Mouse (Mus musculus) limb, embryonic 13.5 days (tissue): ENCODE results near the gene Ttll8. TPM values are rescaled to one million over a fixed set of nuclear protein-coding genes. Genes with fewer than 3 reads are reported as not detected.
A peak's percentile ranks its signal among the peaks of the same experiment; 100 is the strongest.

Source experiments
- ATAC-seq: fragments of 200-750 bp; cut with Nextera tagmentation; 2 replicates; pipeline ENCODE4 v1.8.0; 2017; ENCODE audit warnings: low read depth, moderate number of reproducible peaks, moderate TSS enrichment; ENCODE audit not compliant: low FRiP score
- H3K27ac ChIP-seq: fragments of 300-500 bp; sonication (generic); 2 replicates; pipeline ENCODE4 v1.5.1; 2015; ENCODE audit warnings: inconsistent platforms, mild to moderate bottlenecking, moderate library complexity
- H3K27me3 ChIP-seq: fragments of 300-500 bp; sonication (generic); 2 replicates; pipeline ENCODE4 v1.6.1; 2015; ENCODE audit warnings: mild to moderate bottlenecking, inconsistent platforms
- H3K36me3 ChIP-seq: fragments of 300-500 bp; sonication (generic); 2 replicates; pipeline ENCODE4 v1.6.1; 2015; ENCODE audit warnings: inconsistent platforms, mild to moderate bottlenecking, moderate library complexity
- H3K4me1 ChIP-seq: fragments of 300-500 bp; sonication (generic); 2 replicates; pipeline ENCODE4 v1.6.1; 2015; ENCODE audit warnings: inconsistent platforms
- H3K4me2 ChIP-seq: fragments of 300-500 bp; sonication (generic); replicated peaks from 2 replicates; pipeline ENCODE4 v1.6.1; 2015; ENCODE audit warnings: inconsistent platforms, mild to moderate bottlenecking, moderate library complexity
- H3K4me3 ChIP-seq: fragments of 300-500 bp; sonication (generic); 2 replicates; pipeline ENCODE4 v1.5.1; 2015; ENCODE audit warnings: moderate library complexity, mild to moderate bottlenecking, inconsistent platforms
- H3K9ac ChIP-seq: fragments of 300-500 bp; sonication (generic); 2 replicates; pipeline ENCODE4 v1.6.1; 2015; ENCODE audit warnings: mild to moderate bottlenecking, inconsistent platforms
- H3K9me3 ChIP-seq: fragments of 300-500 bp; sonication (generic); 2 replicates; pipeline ENCODE4 v1.6.1; 2016; ENCODE audit warnings: inconsistent platforms
- WGBS: fragments of 180-500 bp; shearing (Covaris S2); methylation state at CpG from one replicate; pipeline ENCODE4 v1.1.7; 2015; 5-methylcytosine and 5-hydroxymethylcytosine counted together
- polyA plus RNA-seq: library from polyadenylated mRNA; unstranded; fragments of >200 nt; fragmentation: Nextera tagmentation; extraction: Ambion mirVana; gene quantifications from 2 replicates; pipeline ENCODE4 v1.2.1, GENCODE M21; 2015

Gene Ttll8
- polyA plus RNA-seq, 1 experiment from 2014 or later: not detected

- Histone ChIP-seq H3K27ac (no peak overlapping the region), H3K36me3 (no peaks in the 10 kb centered on the region), H3K4me2 (no peak overlapping the region), H3K9ac (no peak overlapping the region), H3K4me1 (0 out of 2 replicates have a peak, but pooled peaks cover 6% of the 10 kb centered on the region), H3K9me3 (no peaks in the 10 kb centered on the region), H3K4me3 (no peak overlapping the region), H3K27me3 (peaks cover 14% of the 10 kb centered on the region)
- ATAC-seq: no peak
- 84% methylated on average over 1 of the region's 1 CpGs for WGBS
Observed at GRCm38 (mm10) chr15:88892252-88892651, 62.0 kb downstream of the Ttll8 start.

- H3K27ac ChIP-seq: no peak overlapping the region
- H3K4me1 ChIP-seq: 0 out of 2 replicates have a peak, but pooled peaks cover 6% of the 10 kb centered on the region
- 71% methylated on average over 8 of the region's 8 CpGs for WGBS
- no peaks in the 10 kb centered on the region for H3K36me3 ChIP-seq
- 0 out of 2 replicates have a peak, but pooled peaks have one; percentile 4 for ATAC-seq
- H3K4me3 ChIP-seq: no peak overlapping the region; the same call in 1 of the 2 replicates
- peaks cover 14% of the 10 kb centered on the region for H3K27me3 ChIP-seq
- no peaks in the 10 kb centered on the region for H3K9me3 ChIP-seq
- no peak overlapping the region for H3K9ac ChIP-seq
- peak overlapping the region; percentile 90 for H3K4me2 ChIP-seq
Observed at GRCm38 (mm10) chr15:88891676-88892040, 62.6 kb downstream of the Ttll8 start.

DNA sequence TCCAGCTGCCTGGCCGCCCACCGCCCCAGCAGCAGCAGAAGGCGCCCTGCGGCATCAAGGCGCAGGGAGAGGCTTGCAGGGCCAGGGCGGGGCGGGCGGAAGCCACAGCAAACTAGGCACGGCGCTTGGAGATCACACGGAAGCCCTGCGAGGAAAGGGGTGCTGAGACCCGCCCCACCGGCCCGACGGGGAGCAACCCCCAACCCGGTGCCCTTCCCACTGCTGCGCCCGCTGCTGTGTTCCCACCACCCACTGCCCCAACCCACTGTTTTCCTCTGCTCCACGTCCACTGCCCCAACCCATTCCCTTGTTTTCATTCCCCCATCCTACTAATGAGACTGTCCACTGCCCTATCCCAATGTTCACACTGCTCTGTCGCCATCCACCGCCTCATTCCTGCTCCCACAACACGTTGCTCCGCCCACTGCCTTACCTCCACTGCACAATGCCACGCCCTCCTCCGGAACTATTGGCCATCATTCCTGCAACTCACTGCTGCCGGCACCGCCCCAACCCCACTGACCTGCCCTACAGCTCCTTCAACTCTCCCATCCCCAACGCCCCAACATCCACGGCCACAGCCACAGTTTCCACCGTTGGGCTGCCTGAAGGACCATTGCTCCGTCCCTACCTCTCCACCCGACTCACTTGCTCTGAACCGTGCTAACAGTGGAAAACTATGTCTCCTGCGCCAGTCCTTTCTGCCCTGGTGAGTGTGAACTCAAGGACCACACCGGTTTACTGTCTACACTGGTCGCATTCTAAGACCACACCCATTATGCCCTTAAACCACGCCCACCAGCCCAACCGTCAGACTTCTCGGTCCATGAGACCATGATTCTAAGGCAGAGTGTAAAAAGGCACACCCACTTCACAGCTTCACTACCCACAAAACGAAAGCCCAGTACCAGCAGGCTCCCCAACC, 63.2 kb downstream of the Ttll8 start:
- H3K4me1 ChIP-seq: 0 out of 2 replicates have a peak, but pooled peaks cover 6% of the 10 kb centered on the region
- no peaks in the 10 kb centered on the region for H3K9me3 ChIP-seq
- peak overlapping the region; percentile 54 for H3K4me3 ChIP-seq
- H3K27ac ChIP-seq: no peak overlapping the region
- peaks cover 14% of the 10 kb centered on the region for H3K27me3 ChIP-seq
- peak overlapping the region; percentile 65 for H3K9ac ChIP-seq
- no peaks in the 10 kb centered on the region for H3K36me3 ChIP-seq
- peak; percentile 91 for ATAC-seq
- peak overlapping the region; percentile 90 for H3K4me2 ChIP-seq
- 1% methylated on average over 36 of the region's 41 CpGs for WGBS

DNA sequence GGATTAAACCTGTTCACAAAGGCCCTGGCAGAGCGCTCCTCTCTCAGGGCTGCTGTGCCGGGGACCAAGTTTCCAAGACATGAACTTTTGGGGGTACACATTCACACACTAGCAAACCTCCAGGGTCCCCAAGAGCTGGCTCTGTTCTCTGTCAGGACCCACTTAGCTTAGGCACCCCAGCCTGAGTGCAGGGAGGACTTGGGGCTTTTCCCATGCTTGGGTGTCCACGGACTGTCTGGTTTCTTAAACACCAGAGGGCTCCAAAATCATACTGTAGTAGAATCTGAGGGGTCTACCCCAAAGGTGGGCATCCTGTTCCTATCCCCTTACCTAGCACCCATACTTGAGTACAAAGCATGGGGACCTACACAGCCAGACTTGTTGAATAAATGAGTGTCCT, 64.2 kb downstream of the Ttll8 start:
- WGBS: 73% methylated on average over 3 of the region's 3 CpGs
- no peak overlapping the region for H3K9ac ChIP-seq
- no peak overlapping the region for H3K27ac ChIP-seq
- no peaks in the 10 kb centered on the region for H3K9me3 ChIP-seq
- ATAC-seq: no peak
- H3K27me3 ChIP-seq: peaks cover 14% of the 10 kb centered on the region
- H3K36me3 ChIP-seq: no peaks in the 10 kb centered on the region
- peak overlapping the region; percentile 90 for H3K4me2 ChIP-seq
- H3K4me1 ChIP-seq: 0 out of 2 replicates have a peak, but pooled peaks cover 6% of the 10 kb centered on the region
- H3K4me3 ChIP-seq: peak overlapping the region; percentile 54

DNA sequence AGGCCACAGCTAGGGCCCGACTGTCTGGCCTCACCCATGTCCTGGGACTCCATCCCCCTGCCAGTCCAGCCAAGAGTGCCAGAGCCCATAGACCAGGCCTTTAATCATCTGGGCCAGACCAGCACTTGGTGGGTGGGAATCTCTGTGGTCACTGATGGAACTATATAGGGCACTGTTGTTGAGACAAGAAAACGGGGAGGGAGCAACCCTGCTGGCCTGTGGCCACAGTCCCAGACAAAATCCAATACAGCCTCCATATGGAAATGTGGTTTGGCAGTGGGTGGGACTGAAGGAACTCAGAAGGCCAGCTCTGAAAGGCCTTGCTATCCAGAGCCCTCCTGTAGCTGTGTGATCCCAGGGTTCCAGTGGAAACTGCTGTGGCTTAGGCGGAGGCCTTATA, 65.2 kb downstream of the Ttll8 start:
- Histone ChIP-seq H3K9ac (no peak overlapping the region; the same call in 1 of the 2 replicates), H3K27me3 (peaks cover 14% of the 10 kb centered on the region), H3K36me3 (no peaks in the 10 kb centered on the region), H3K27ac (no peak overlapping the region), H3K4me3 (no peak overlapping the region), H3K9me3 (no peaks in the 10 kb centered on the region), H3K4me1 (0 out of 2 replicates have a peak, but pooled peaks cover 6% of the 10 kb centered on the region), H3K4me2 (no peak overlapping the region)
- 71% methylated on average over 3 of the region's 3 CpGs for WGBS
- ATAC-seq: no peak

- ATAC-seq: no peak
- Histone ChIP-seq H3K4me1 (peaks cover 3% of the 10 kb centered on the region; the same call in 1 of the 2 replicates), H3K27me3 (peaks cover 10% of the 10 kb centered on the region), H3K27ac (no peak overlapping the region), H3K36me3 (no peaks in the 10 kb centered on the region), H3K9ac (no peak overlapping the region), H3K4me3 (no peak overlapping the region), H3K4me2 (no peak overlapping the region), H3K9me3 (no peaks in the 10 kb centered on the region)
- 84% methylated on average over 6 of the region's 6 CpGs for WGBS
Observed at GRCm38 (mm10) chr15:88885376-88885775, 68.8 kb downstream of the Ttll8 start.

DNA sequence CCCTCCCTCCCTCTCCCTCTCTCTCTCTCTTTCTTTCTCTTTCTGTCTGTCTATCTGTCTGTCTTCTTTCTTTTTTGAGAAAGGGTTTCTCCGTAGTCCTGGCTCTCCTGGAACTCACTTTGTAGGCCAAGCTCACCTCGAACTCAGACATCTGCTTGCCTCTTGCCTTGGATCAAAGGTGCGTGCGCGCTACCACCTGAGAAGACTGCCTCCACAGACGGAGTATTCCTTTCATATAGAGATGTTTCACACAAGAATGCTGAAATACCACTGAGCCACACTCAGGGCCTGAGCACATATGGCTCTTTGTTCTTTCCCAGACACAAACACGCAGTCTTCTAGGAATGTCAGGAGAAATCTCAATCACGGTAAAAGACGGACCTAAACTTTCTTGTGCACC, 70.9 kb downstream of the Ttll8 start:
- no peaks in the 10 kb centered on the region for H3K27me3 ChIP-seq
- H3K9me3 ChIP-seq: no peaks in the 10 kb centered on the region
- H3K27ac ChIP-seq: no peak overlapping the region
- H3K36me3 ChIP-seq: no peaks in the 10 kb centered on the region
- peaks cover 3% of the 10 kb centered on the region; the same call in 1 of the 2 replicates for H3K4me1 ChIP-seq
- 82% methylated on average over 9 of the region's 9 CpGs for WGBS
- no peak for ATAC-seq
- no peak overlapping the region for H3K4me3 ChIP-seq
- H3K9ac ChIP-seq: no peak overlapping the region
- no peak overlapping the region for H3K4me2 ChIP-seq

- Histone ChIP-seq H3K4me3 (no peak overlapping the region), H3K9me3 (no peaks in the 10 kb centered on the region), H3K9ac (no peak overlapping the region), H3K27me3 (no peaks in the 10 kb centered on the region), H3K4me2 (no peak overlapping the region), H3K36me3 (no peaks in the 10 kb centered on the region), H3K4me1 (peaks cover 3% of the 10 kb centered on the region; the same call in 1 of the 2 replicates), H3K27ac (no peak overlapping the region)
- WGBS: 62% methylated on average over 4 of the region's 4 CpGs
- ATAC-seq: no peak
Observed at GRCm38 (mm10) chr15:88882851-88883250, 71.4 kb downstream of the Ttll8 start.

DNA sequence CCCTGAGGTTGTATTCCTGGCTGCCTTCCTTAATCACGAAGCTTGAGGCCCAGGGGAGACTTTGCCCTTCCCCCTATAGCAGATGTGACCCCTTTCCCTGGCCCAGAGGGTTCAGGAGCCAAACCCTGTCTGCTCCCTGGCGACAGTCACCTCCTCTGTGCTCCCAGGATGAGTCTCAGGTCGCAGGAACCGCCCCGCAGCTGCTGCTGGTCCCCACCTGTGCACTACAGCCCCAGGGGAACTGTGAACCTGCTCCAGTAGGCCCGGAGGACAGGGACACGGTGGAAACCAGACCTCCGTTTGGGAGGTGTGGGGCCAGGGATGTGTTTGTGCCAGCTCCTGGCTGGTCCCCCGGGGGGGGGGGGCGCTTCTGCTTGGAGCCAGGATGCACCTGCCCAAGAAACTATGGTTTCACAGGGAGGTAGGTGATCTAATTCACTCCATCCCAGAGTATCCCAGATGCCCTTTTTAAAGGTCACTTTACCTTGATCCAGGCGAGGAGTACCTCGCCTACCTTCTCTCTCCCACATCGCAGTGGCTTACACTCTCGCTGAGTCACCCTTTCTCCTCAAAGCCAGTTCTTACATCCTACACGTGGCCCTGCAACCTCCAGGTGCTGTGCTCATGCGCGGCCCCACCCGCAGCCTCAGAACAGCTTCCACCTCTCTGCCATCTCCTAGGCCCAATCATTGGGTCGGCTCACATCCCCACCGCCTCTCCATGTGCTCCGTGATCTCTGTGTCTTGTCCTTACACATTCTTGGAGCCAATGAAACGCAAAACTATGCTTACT, 72.8 kb downstream of the Ttll8 start:
- 52% methylated on average over 22 of the region's 22 CpGs for WGBS
- Histone ChIP-seq H3K9me3 (no peaks in the 10 kb centered on the region), H3K9ac (no peak overlapping the region), H3K36me3 (no peaks in the 10 kb centered on the region), H3K4me1 (peaks cover 4% of the 10 kb centered on the region), H3K4me3 (no peak overlapping the region), H3K27ac (no peak overlapping the region), H3K4me2 (no peak overlapping the region), H3K27me3 (no peaks in the 10 kb centered on the region)
- ATAC-seq: no peak

- Histone ChIP-seq H3K9me3 (no peaks in the 10 kb centered on the region), H3K27me3 (0 out of 2 replicates have a peak, but pooled peaks cover 8% of the 10 kb centered on the region), H3K9ac (no peak overlapping the region), H3K27ac (no peak overlapping the region), H3K4me1 (peaks cover 8% of the 10 kb centered on the region), H3K4me3 (no peak overlapping the region), H3K36me3 (no peaks in the 10 kb centered on the region), H3K4me2 (no peak overlapping the region)
- ATAC-seq: no peak
- 71% methylated on average over 10 of the region's 10 CpGs for WGBS
Observed at GRCm38 (mm10) chr15:88877021-88877400, 77.2 kb downstream of the Ttll8 start.

- Histone ChIP-seq H3K9me3 (no peaks in the 10 kb centered on the region), H3K27me3 (0 out of 2 replicates have a peak, but pooled peaks cover 8% of the 10 kb centered on the region), H3K4me1 (peaks cover 8% of the 10 kb centered on the region), H3K4me2 (peak overlapping the region; percentile 50), H3K27ac (no peak overlapping the region), H3K36me3 (no peaks in the 10 kb centered on the region), H3K4me3 (no peak overlapping the region), H3K9ac (0 out of 2 replicates have a peak overlapping the region, but pooled peaks have one; percentile 5)
- WGBS: 12% methylated on average over 28 of the region's 28 CpGs
- peak; percentile 72 for ATAC-seq
Observed at GRCm38 (mm10) chr15:88876155-88877020, 77.8 kb downstream of the Ttll8 start.
